Mouse (Mus musculus): ENCODE results near the gene Bcl2.
"Not testable (repeated sequence)": the region's sequence is repeated elsewhere in the genome, so short reads cannot be mapped to it uniquely, and the experiment has no call there.

Gene Bcl2

GRCm38 (mm10) chr1:106534835-106535234, 179.2 kb downstream of the Bcl2 start:
- H3K27me3 ChIP-seq (ENCODE audit: control insufficient read depth, insufficient read depth, low read length, poor library complexity, severe bottlenecking); DNase-seq (ENCODE audit: low read depth, low spot score); H3K36me3 ChIP-seq (ENCODE audit: control insufficient read depth, insufficient read depth, low read length, poor library complexity, severe bottlenecking): not testable (repeated sequence)

GRCm38 (mm10) chr1:106529570-106529969, 184.5 kb downstream of the Bcl2 start:
- no peaks in the 10 kb centered on the region for H3K27me3 ChIP-seq (ENCODE audit: control insufficient read depth, insufficient read depth, low read length, poor library complexity, severe bottlenecking)
- DNase-seq (ENCODE audit: low read depth, low spot score) = no peak
- no peaks in the 10 kb centered on the region for H3K36me3 ChIP-seq (ENCODE audit: control insufficient read depth, insufficient read depth, low read length, poor library complexity, severe bottlenecking)

GRCm38 (mm10) chr1:106527537-106527936, 186.5 kb downstream of the Bcl2 start:
- Histone ChIP-seq H3K27me3 (ENCODE audit: control insufficient read depth, insufficient read depth, low read length, poor library complexity, severe bottlenecking) (no peaks in the 10 kb centered on the region), H3K36me3 (ENCODE audit: control insufficient read depth, insufficient read depth, low read length, poor library complexity, severe bottlenecking) (no peaks in the 10 kb centered on the region)
- DNase-seq (ENCODE audit: low read depth, low spot score) = no peak

- Histone ChIP-seq H3K36me3 (ENCODE audit: control insufficient read depth, insufficient read depth, low read length, poor library complexity, severe bottlenecking) (no peaks in the 10 kb centered on the region), H3K27me3 (ENCODE audit: control insufficient read depth, insufficient read depth, low read length, poor library complexity, severe bottlenecking) (no peaks in the 10 kb centered on the region)
- no peak for DNase-seq (ENCODE audit: low read depth, low spot score)
These were observed 187.3 kb downstream of the Bcl2 start for GRCm38 (mm10) chr1:106526751-106527150.

- Histone ChIP-seq H3K27me3 (ENCODE audit: control insufficient read depth, insufficient read depth, low read length, poor library complexity, severe bottlenecking) (no peaks in the 10 kb centered on the region), H3K36me3 (ENCODE audit: control insufficient read depth, insufficient read depth, low read length, poor library complexity, severe bottlenecking) (no peaks in the 10 kb centered on the region)
- DNase-seq (ENCODE audit: low read depth, low spot score) = no peak
These were observed 188.0 kb downstream of the Bcl2 start for GRCm38 (mm10) chr1:106526112-106526511.

GRCm38 (mm10) chr1:106523741-106524140, 190.3 kb downstream of the Bcl2 start:
- H3K27me3 ChIP-seq (ENCODE audit: control insufficient read depth, insufficient read depth, low read length, poor library complexity, severe bottlenecking) = no peaks in the 10 kb centered on the region
- no peak for DNase-seq (ENCODE audit: low read depth, low spot score)
- no peaks in the 10 kb centered on the region for H3K36me3 ChIP-seq (ENCODE audit: control insufficient read depth, insufficient read depth, low read length, poor library complexity, severe bottlenecking)

- Histone ChIP-seq H3K36me3 (ENCODE audit: control insufficient read depth, insufficient read depth, low read length, poor library complexity, severe bottlenecking) (no peaks in the 10 kb centered on the region), H3K27me3 (ENCODE audit: control insufficient read depth, insufficient read depth, low read length, poor library complexity, severe bottlenecking) (no peaks in the 10 kb centered on the region)
- DNase-seq (ENCODE audit: low read depth, low spot score) = no peak
These were observed 191.1 kb downstream of the Bcl2 start for GRCm38 (mm10) chr1:106523009-106523408.

GRCm38 (mm10) chr1:106517591-106518177, 196.4 kb downstream of the Bcl2 start:
- no peak for DNase-seq (ENCODE audit: low read depth, low spot score)
- Histone ChIP-seq H3K27me3 (ENCODE audit: control insufficient read depth, insufficient read depth, low read length, poor library complexity, severe bottlenecking) (no peaks in the 10 kb centered on the region), H3K36me3 (ENCODE audit: control insufficient read depth, insufficient read depth, low read length, poor library complexity, severe bottlenecking) (no peaks in the 10 kb centered on the region)

GRCm38 (mm10) chr1:106517099-106517498, 197.0 kb downstream of the Bcl2 start:
- DNase-seq (ENCODE audit: low read depth, low spot score) = no peak
- Histone ChIP-seq H3K36me3 (ENCODE audit: control insufficient read depth, insufficient read depth, low read length, poor library complexity, severe bottlenecking) (no peaks in the 10 kb centered on the region), H3K27me3 (ENCODE audit: control insufficient read depth, insufficient read depth, low read length, poor library complexity, severe bottlenecking) (no peaks in the 10 kb centered on the region)

- DNase-seq (ENCODE audit: low read depth, low spot score) = peak; percentile 58
- Histone ChIP-seq H3K27me3 (ENCODE audit: control insufficient read depth, insufficient read depth, low read length, poor library complexity, severe bottlenecking) (no peaks in the 10 kb centered on the region), H3K36me3 (ENCODE audit: control insufficient read depth, insufficient read depth, low read length, poor library complexity, severe bottlenecking) (no peaks in the 10 kb centered on the region)
These were observed 198.5 kb downstream of the Bcl2 start for GRCm38 (mm10) chr1:106515611-106516010.

GRCm38 (mm10) chr1:106513890-106514643, 200.0 kb downstream of the Bcl2 start:
- no peak for DNase-seq (ENCODE audit: low read depth, low spot score)
- no peaks in the 10 kb centered on the region for H3K27me3 ChIP-seq (ENCODE audit: control insufficient read depth, insufficient read depth, low read length, poor library complexity, severe bottlenecking)
- H3K36me3 ChIP-seq (ENCODE audit: control insufficient read depth, insufficient read depth, low read length, poor library complexity, severe bottlenecking) = no peaks in the 10 kb centered on the region

- Histone ChIP-seq H3K36me3 (ENCODE audit: control insufficient read depth, insufficient read depth, low read length, poor library complexity, severe bottlenecking) (no peaks in the 10 kb centered on the region), H3K27me3 (ENCODE audit: control insufficient read depth, insufficient read depth, low read length, poor library complexity, severe bottlenecking) (no peaks in the 10 kb centered on the region)
- DNase-seq (ENCODE audit: low read depth, low spot score) = no peak
These were observed 200.6 kb downstream of the Bcl2 start for GRCm38 (mm10) chr1:106513481-106513880.

- no peaks in the 10 kb centered on the region for H3K36me3 ChIP-seq (ENCODE audit: control insufficient read depth, insufficient read depth, low read length, poor library complexity, severe bottlenecking)
- DNase-seq (ENCODE audit: low read depth, low spot score) = peak; percentile 91
- H3K27me3 ChIP-seq (ENCODE audit: control insufficient read depth, insufficient read depth, low read length, poor library complexity, severe bottlenecking) = no peaks in the 10 kb centered on the region
These were observed 202.5 kb downstream of the Bcl2 start for GRCm38 (mm10) chr1:106511593-106511992.

GRCm38 (mm10) chr1:106507556-106507955, 206.5 kb downstream of the Bcl2 start:
- no peaks in the 10 kb centered on the region for H3K27me3 ChIP-seq (ENCODE audit: control insufficient read depth, insufficient read depth, low read length, poor library complexity, severe bottlenecking)
- DNase-seq (ENCODE audit: low read depth, low spot score) = no peak
- no peaks in the 10 kb centered on the region for H3K36me3 ChIP-seq (ENCODE audit: control insufficient read depth, insufficient read depth, low read length, poor library complexity, severe bottlenecking)

- H3K27me3 ChIP-seq (ENCODE audit: control insufficient read depth, insufficient read depth, low read length, poor library complexity, severe bottlenecking) = no peaks in the 10 kb centered on the region
- DNase-seq (ENCODE audit: low read depth, low spot score) = no peak
These were observed 210.2 kb downstream of the Bcl2 start for GRCm38 (mm10) chr1:106503910-106504309.

More at GRCm38 (mm10) chr1:106503910-106504309, 210.2 kb downstream of the Bcl2 start:
- no peaks in the 10 kb centered on the region for H3K36me3 ChIP-seq (ENCODE audit: control insufficient read depth, insufficient read depth, low read length, poor library complexity, severe bottlenecking)
